Mouse (Mus musculus) kidney, adult 2 months (tissue): ENCODE data around the gene Acot7. TPM values are rescaled to one million over a fixed set of nuclear protein-coding genes. Genes with fewer than 3 reads are reported as not detected.

ENCODE experiments used
- DNase-seq: peaks from one replicate; pipeline ENCODE4 v3.0.0; 2021
- H3K27ac ChIP-seq: fragments of 200-500 bp; 2 replicates; pipeline ENCODE4 v1.5.1; 2012; ENCODE audit warnings: low read depth, low read length, control low read depth, inconsistent platforms; ENCODE audit not compliant: insufficient read depth
- H3K27me3 ChIP-seq: fragments of 200-500 bp; replicated peaks from 2 replicates; pipeline ENCODE4 v1.6.1; 2012; ENCODE audit warnings: mild to moderate bottlenecking, moderate library complexity, low read length, inconsistent platforms; ENCODE audit not compliant: control insufficient read depth, insufficient read depth
- H3K36me3 ChIP-seq: fragments of 200-500 bp; 2 replicates; pipeline ENCODE4 v1.6.1; 2012; ENCODE audit warnings: mild to moderate bottlenecking, moderate library complexity, low read length, inconsistent platforms; ENCODE audit not compliant: control insufficient read depth, insufficient read depth
- H3K4me1 ChIP-seq: fragments of 200-500 bp; 2 replicates; pipeline ENCODE4 v1.6.1; 2011; ENCODE audit warnings: low read length; ENCODE audit not compliant: control insufficient read depth, insufficient read depth
- H3K4me3 ChIP-seq: fragments of 200-500 bp; 2 replicates; pipeline ENCODE4 v1.5.1; 2011; ENCODE audit warnings: mild to moderate bottlenecking, low read depth, low read length, control low read depth; ENCODE audit not compliant: insufficient read depth
- CTCF ChIP-seq: fragments of 200-500 bp; conservative IDR thresholded peaks from 2 replicates; pipeline ENCODE4 v1.5.1; 2011; ENCODE audit warnings: low read depth, mild to moderate bottlenecking, control low read depth, low read length, moderate library complexity, mixed read lengths; ENCODE audit not compliant: insufficient read depth, insufficient read length
- POLR2A ChIP-seq: fragments of 200-500 bp; IDR thresholded peaks from one replicate; pipeline ENCODE4 v1.6.1; 2011; ENCODE audit warnings: low read depth, low read length, control low read depth
- WGBS: fragments of 180-500 bp; shearing (Covaris S2); methylation state at CpG from one replicate; pipeline ENCODE4 v1.1.7; 2018; 5-methylcytosine and 5-hydroxymethylcytosine counted together
- polyA plus RNA-seq: library from polyadenylated mRNA; depleted of rRNA; stranded (reverse); fragments of >200 nt; gene quantifications from 2 replicates; pipeline ENCODE4 v1.2.3, GENCODE M21; 2012

The Acot7 gene
- polyA plus RNA-seq, 1 experiment, result 80.2 TPM

- 57% methylated on average over 2 of the region's 2 CpGs for WGBS
- Histone ChIP-seq H3K4me1 (peaks cover 18% of the 10 kb centered on the region), H3K27me3 (no peaks in the 10 kb centered on the region), H3K36me3 (no peaks in the 10 kb centered on the region), H3K4me3 (no peak overlapping the region), H3K27ac (no peak overlapping the region)
- no peak for DNase-seq
- TF ChIP-seq CTCF (no peak), POLR2A (no peak)
Observed at GRCm38 (mm10) chr4:152162748-152163147, 15.2 kb upstream of the Acot7 start.

- no peak for TF ChIP-seq POLR2A
- TF ChIP-seq CTCF, result peak; percentile 78
- DNase-seq, result peak; percentile 69
- Histone ChIP-seq H3K27ac (no peak overlapping the region), H3K4me1 (peaks cover 10% of the 10 kb centered on the region), H3K36me3 (no peaks in the 10 kb centered on the region), H3K4me3 (no peak overlapping the region), H3K27me3 (no peaks in the 10 kb centered on the region)
- 17% methylated on average over 22 of the region's 22 CpGs for WGBS
Observed at GRCm38 (mm10) chr4:152165036-152165931, 12.7 kb upstream of the Acot7 start.

GRCm38 (mm10) chr4:152168052-152168451 lies 9.9 kb upstream of the Acot7 start:
- no peak for DNase-seq
- no peak overlapping the region for H3K4me3 ChIP-seq
- TF ChIP-seq POLR2A (no peak), CTCF (no peak)
- WGBS, result 47% methylated on average over 8 of the region's 8 CpGs
- H3K27me3 ChIP-seq, result no peaks in the 10 kb centered on the region
- no peak overlapping the region for H3K27ac ChIP-seq
- no peaks in the 10 kb centered on the region for H3K36me3 ChIP-seq
- H3K4me1 ChIP-seq, result no peaks in the 10 kb centered on the region

DNA sequence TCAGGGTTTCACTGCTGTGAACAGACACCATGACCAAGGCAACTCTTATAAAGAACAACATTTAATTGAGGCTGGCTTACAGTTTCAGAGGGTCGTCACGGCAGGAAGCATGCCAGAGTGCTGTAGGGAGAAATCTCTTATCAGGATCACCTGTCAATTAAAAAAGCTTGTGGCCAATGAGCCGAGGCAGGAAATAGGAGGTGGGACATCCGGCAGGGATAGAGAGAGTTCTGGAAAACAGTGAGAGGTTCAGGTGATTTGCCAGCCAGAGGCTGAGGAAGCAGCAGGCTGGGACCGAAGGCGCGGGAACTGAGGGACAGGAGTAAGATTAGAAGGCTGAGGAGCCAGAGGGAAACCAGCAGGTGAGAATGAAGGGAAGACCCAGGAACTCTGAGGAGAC lies 8.8 kb upstream of the Acot7 start:
- Histone ChIP-seq H3K27me3 (no peaks in the 10 kb centered on the region), H3K4me3 (no peak overlapping the region), H3K4me1 (no peaks in the 10 kb centered on the region), H3K27ac (no peak overlapping the region), H3K36me3 (no peaks in the 10 kb centered on the region)
- TF ChIP-seq CTCF (no peak), POLR2A (no peak)
- 77% methylated on average over 7 of the region's 7 CpGs for WGBS
- DNase-seq, result no peak

GRCm38 (mm10) chr4:152170286-152170685 lies 7.6 kb upstream of the Acot7 start:
- DNase-seq, result no peak
- H3K4me1 ChIP-seq, result no peaks in the 10 kb centered on the region
- no peaks in the 10 kb centered on the region for H3K27me3 ChIP-seq
- no peak overlapping the region for H3K4me3 ChIP-seq
- WGBS, result 86% methylated on average over 10 of the region's 10 CpGs
- TF ChIP-seq POLR2A (no peak), CTCF (no peak)
- H3K36me3 ChIP-seq, result no peaks in the 10 kb centered on the region
- H3K27ac ChIP-seq, result no peak overlapping the region

DNA sequence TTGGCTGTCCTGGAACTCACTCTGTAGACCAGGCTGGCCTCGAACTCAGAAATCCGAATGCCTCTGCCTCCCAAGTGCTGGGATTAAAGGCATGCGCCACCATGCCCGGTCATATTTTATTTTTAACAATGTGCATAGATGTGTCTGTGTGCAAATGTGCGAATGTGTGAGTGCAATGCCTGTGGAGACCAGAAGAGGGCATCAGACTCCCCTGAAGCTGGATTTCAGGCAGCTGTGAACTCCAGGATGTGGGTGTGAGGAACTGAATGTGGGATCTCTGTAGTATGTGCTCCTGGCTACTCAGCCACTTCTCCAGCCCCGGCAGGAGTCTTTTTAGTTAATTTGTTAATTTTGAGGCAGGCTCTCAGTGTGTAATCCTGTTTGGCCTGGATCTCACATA lies 6.4 kb upstream of the Acot7 start:
- H3K27me3 ChIP-seq, result no peaks in the 10 kb centered on the region
- 81% methylated on average over 6 of the region's 6 CpGs for WGBS
- TF ChIP-seq POLR2A (no peak), CTCF (peak; percentile 34)
- no peak overlapping the region for H3K27ac ChIP-seq
- DNase-seq, result no peak
- no peaks in the 10 kb centered on the region for H3K36me3 ChIP-seq
- no peak overlapping the region for H3K4me3 ChIP-seq
- H3K4me1 ChIP-seq, result no peaks in the 10 kb centered on the region

DNA sequence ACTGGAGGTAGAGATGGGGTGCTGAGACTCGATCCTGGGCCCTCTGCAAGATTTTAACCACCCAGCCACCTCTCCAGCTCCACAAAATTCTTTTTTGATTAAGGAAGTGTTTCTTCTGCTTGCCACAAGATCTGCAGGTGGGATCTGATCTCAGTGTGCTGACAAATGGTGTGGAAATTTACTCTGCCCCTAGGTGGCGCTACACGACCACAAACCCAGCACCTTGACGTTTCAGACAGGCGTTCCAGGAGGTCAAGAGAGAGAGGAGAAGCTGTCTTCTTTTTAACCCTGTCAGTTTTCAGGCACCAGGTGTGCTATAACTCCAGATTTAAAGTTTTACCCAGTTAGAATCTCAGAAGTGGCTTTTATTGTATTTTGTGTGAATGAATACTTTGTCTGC lies 4.9 kb upstream of the Acot7 start:
- Histone ChIP-seq H3K4me1 (no peaks in the 10 kb centered on the region; the same call in 1 of the 2 replicates), H3K36me3 (no peaks in the 10 kb centered on the region), H3K27me3 (no peaks in the 10 kb centered on the region), H3K27ac (no peak overlapping the region), H3K4me3 (no peak overlapping the region)
- peak; percentile 99 for TF ChIP-seq CTCF
- TF ChIP-seq POLR2A, result no peak
- WGBS, result under 1% methylated on average over 5 of the region's 5 CpGs
- DNase-seq, result peak; percentile 88

GRCm38 (mm10) chr4:152173956-152174355 lies 4.0 kb upstream of the Acot7 start:
- H3K4me3 ChIP-seq, result no peak overlapping the region
- DNase-seq, result no peak
- H3K27me3 ChIP-seq, result no peaks in the 10 kb centered on the region
- no peaks in the 10 kb centered on the region; the same call in 1 of the 2 replicates for H3K4me1 ChIP-seq
- no peaks in the 10 kb centered on the region for H3K36me3 ChIP-seq
- WGBS, result 89% methylated on average over 9 of the region's 9 CpGs
- H3K27ac ChIP-seq, result no peak overlapping the region
- TF ChIP-seq CTCF, result no peak
- no peak for TF ChIP-seq POLR2A
